20 mouse cellular contexts compared by ENCODE assay signal in genomic region chr7:52583135-52583534, GRCm38 (mm10).
DNase-seq lines count a peak whose midpoint lies in the region; TF ChIP-seq lines count a peak whose summit lies in the region.
"Had no signal": no experiment of that assay in that cellular context is flagged by ENCODE, and none has a peak within 500 bp of the region (broad histone marks: within the 10 kb centered on the region; RNA-seq: fewer than 3 reads in every experiment).

No protein-coding gene starts in this region.

- 61% methylated on average over 2 of the region's 2 CpGs for WGBS in heart, embryonic 10.5 days

- no peak overlapping the region for H3K27ac ChIP-seq in heart, embryonic 10.5 days
- H3K27ac ChIP-seq in layer of hippocampus, adult 2 months, result no peak overlapping the region
- H3K27ac ChIP-seq: heart, adult 2 months; stomach, postnatal 0 days had no signal

- TF ChIP-seq CTCF in layer of hippocampus, adult 2 months (conservative IDR thresholded peaks at IDR 0.05), result no peak

- no peaks in the 10 kb centered on the region for H3K36me3 ChIP-seq in heart, embryonic 10.5 days

- no peaks in the 10 kb centered on the region for H3K9me3 ChIP-seq in heart, embryonic 10.5 days

- no peak overlapping the region for H3K4me3 ChIP-seq in heart, embryonic 10.5 days
- H3K4me3 ChIP-seq in layer of hippocampus, adult 2 months, result no peak overlapping the region
- H3K4me3 ChIP-seq: heart, adult 2 months had no signal

- no peaks in the 10 kb centered on the region for H3K27me3 ChIP-seq in heart, embryonic 10.5 days (ENCODE audit: insufficient read depth, poor library complexity, severe bottlenecking)

- intact Hi-C loops in heart, postnatal 25 days (cut with DNase I), result no loop called here

- H3K4me1 ChIP-seq in heart, embryonic 10.5 days, result no peaks in the 10 kb centered on the region

- DNase-seq in cerebellum, postnatal 10 days, result peak; percentile 40 to 64
- no peak for DNase-seq in cerebellum, adult 11 months
- DNase-seq in heart, embryonic 10.5 days (ENCODE audit: low spot score), result peak; percentile 57
- no peak for DNase-seq in heart, postnatal 25 days (ENCODE audit: low spot score)
- peak; percentile 3 to 16 for DNase-seq in layer of hippocampus, postnatal 10 days (ENCODE audit: low spot score in 2 of 2)
- no peak for DNase-seq in layer of hippocampus, adult 2 months (ENCODE audit: low spot score in 2 of 2)
- peak; percentile 88 for DNase-seq in Muller cell, postnatal 12 days (ENCODE audit: inconsistent ontology term)
- no peak for DNase-seq in embryo, embryonic 10.5 days (ENCODE audit: low spot score)
- DNase-seq: adrenal gland, postnatal 10 days; gastrocnemius, postnatal 36 days; heart, adult 2 months; heart, postnatal 36 days; kidney, adult 2 months; kidney, postnatal 10 days; layer of hippocampus, adult 9-11 months; lung, adult 2 months; lung, postnatal 14 days; right cerebral cortex, postnatal 14 days; thymus, adult 2 months had no signal

Comparison
In these comparisons a context has a peak if more than half of its experiments do, and no peak if none do; other contexts are left out.
1. DNase-seq: peak in cerebellum, postnatal 10 days (2 of 2), heart, embryonic 10.5 days (single experiment), layer of hippocampus, postnatal 10 days (2 of 2) and Muller cell, postnatal 12 days (single experiment); none in cerebellum, adult 11 months (single experiment), heart, postnatal 25 days (single experiment), layer of hippocampus, adult 2 months (0 of 2) and embryo, embryonic 10.5 days (single experiment).